Mouse (Mus musculus) stomach, postnatal 0 days (tissue): ENCODE data around the gene Plcl2. TPM values are rescaled to one million over a fixed set of nuclear protein-coding genes. Genes with fewer than 3 reads are reported as not detected.
"Not testable (repeated sequence)": the region's sequence is repeated elsewhere in the genome, so short reads cannot be mapped to it uniquely, and the experiment has no call there.

Experiments
- ATAC-seq: fragments of 200-750 bp; cut with Nextera tagmentation; 2 replicates; pipeline ENCODE4 v1.8.0; 2017; ENCODE audit not compliant: low FRiP score, low TSS enrichment
- DNase-seq: peaks from one replicate; pipeline ENCODE4 v3.0.0-alpha.2; 2016; ENCODE audit warnings: low spot score
- H3K27ac ChIP-seq: fragments of 300-500 bp; sonication (generic); replicated peaks from 2 replicates; pipeline ENCODE4 v1.5.1; 2014; ENCODE audit warnings: mild to moderate bottlenecking, control low read depth
- H3K27me3 ChIP-seq: fragments of 300-500 bp; sonication (generic); 2 replicates; pipeline ENCODE4 v1.6.1; 2014; ENCODE audit warnings: low read length; ENCODE audit not compliant: control insufficient read depth, insufficient read depth
- H3K36me3 ChIP-seq: fragments of 300-500 bp; sonication (generic); 2 replicates; pipeline ENCODE4 v1.6.1; 2014; ENCODE audit warnings: low read length, mixed read lengths; ENCODE audit not compliant: control insufficient read depth, insufficient read depth
- H3K4me1 ChIP-seq: fragments of 300-500 bp; sonication (generic); replicated peaks from 2 replicates; pipeline ENCODE4 v1.6.1; 2014; ENCODE audit warnings: antibody characterized with exemption; ENCODE audit not compliant: control insufficient read depth, insufficient read depth
- H3K4me2 ChIP-seq: fragments of 300-500 bp; sonication (generic); replicated peaks from 2 replicates; pipeline ENCODE4 v1.6.1; 2014; ENCODE audit warnings: low read depth, mild to moderate bottlenecking, control low read depth, moderate library complexity
- H3K4me3 ChIP-seq: fragments of 300-500 bp; sonication (generic); 2 replicates; pipeline ENCODE4 v1.5.1; 2014; ENCODE audit warnings: low read depth, low read length, control low read depth
- H3K9ac ChIP-seq: fragments of 300-500 bp; sonication (generic); 2 replicates; pipeline ENCODE4 v1.6.1; 2014; ENCODE audit warnings: mild to moderate bottlenecking, low read length, control low read depth, mixed read lengths
- H3K9me3 ChIP-seq: fragments of 300-500 bp; sonication (generic); 2 replicates; pipeline ENCODE4 v1.6.1; 2016; ENCODE audit warnings: low read length; ENCODE audit not compliant: control insufficient read depth
- CTCF ChIP-seq: IDR thresholded peaks from 2 replicates; pipeline ENCODE4 v1.5.1; 2016; ENCODE audit warnings: antibody characterized with exemption, low read depth, mild to moderate bottlenecking, moderate library complexity
- EP300 ChIP-seq: optimal IDR thresholded peaks from 2 replicates; pipeline ENCODE3; 2016; ENCODE audit warnings: antibody characterized with exemption
- WGBS: fragments of 180-500 bp; shearing (Covaris S2); extraction: QIAGEN DNeasy Blood & Tissue Kit; methylation state at CpG from one replicate; pipeline ENCODE4 v1.1.7; 2014; 5-methylcytosine and 5-hydroxymethylcytosine counted together
- polyA plus RNA-seq: library from polyadenylated mRNA; unstranded; fragments of >200 nt; fragmentation: Nextera tagmentation; extraction: Ambion mirVana; gene quantifications from 2 replicates; pipeline ENCODE4 v1.2.1, GENCODE M21; 2015

Gene Plcl2
- polyA plus RNA-seq, 1 experiment from 2014 or later, result 2.3 TPM

DNA sequence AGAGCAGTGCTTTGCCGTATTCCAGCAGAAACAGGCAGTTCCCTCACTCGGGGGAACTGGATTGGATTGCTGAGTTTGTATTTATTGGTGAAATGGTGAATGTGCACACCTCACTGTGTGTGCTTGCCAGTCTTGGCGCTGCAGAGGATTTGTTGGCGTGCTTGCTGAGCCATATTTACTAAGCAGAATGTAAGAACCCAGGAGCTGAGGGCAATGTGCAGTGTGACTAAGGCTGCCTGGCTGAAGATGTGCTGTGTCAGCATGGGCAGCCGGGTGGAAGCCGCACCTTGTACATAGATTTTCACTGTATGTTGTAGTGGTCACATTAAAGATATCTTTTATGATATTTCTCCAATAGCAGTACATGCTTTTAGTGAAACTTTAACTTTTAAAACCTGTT, 178.9 kb downstream of the Plcl2 start:
- DNase-seq (no peak), ATAC-seq (no peak)
- H3K4me3 ChIP-seq, result no peak overlapping the region
- 79% methylated on average over 6 of the region's 6 CpGs for WGBS
- no peak overlapping the region for H3K9ac ChIP-seq
- no peak overlapping the region for H3K4me2 ChIP-seq
- H3K36me3 ChIP-seq, result 0 out of 2 replicates have a peak, but pooled peaks cover 3% of the 10 kb centered on the region
- H3K27me3 ChIP-seq, result no peaks in the 10 kb centered on the region
- no peak overlapping the region for H3K27ac ChIP-seq
- H3K4me1 ChIP-seq, result no peaks in the 10 kb centered on the region
- no peaks in the 10 kb centered on the region for H3K9me3 ChIP-seq
- TF ChIP-seq CTCF, result no peak
- TF ChIP-seq EP300, result no peak

DNA sequence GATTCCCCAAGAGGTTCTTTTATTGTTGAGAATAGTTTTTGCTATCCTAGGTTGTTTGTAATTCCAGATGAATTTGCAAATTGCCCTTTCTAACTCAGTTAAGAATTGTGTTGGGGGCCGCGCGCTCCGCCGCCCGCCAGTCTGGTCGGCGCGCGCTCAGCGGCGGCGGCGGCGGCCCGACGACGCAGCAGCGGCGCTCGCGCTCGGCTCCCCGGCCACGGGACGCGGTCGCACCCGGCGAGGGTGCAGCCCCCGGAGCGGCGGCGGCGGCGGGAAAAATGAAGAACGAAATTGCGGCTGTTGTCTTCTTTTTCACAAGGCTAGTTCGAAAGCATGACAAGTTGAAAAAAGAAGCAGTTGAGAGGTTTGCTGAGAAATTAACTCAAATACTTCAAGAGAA, 189.2 kb downstream of the Plcl2 start:
- not testable (repeated sequence) for DNase-seq, H3K27ac ChIP-seq, H3K27me3 ChIP-seq, H3K9ac ChIP-seq, H3K4me2 ChIP-seq, H3K36me3 ChIP-seq, H3K9me3 ChIP-seq, ATAC-seq, H3K4me3 ChIP-seq, H3K4me1 ChIP-seq
- WGBS, result under 1% methylated on average over 26 of the region's 39 CpGs

DNA sequence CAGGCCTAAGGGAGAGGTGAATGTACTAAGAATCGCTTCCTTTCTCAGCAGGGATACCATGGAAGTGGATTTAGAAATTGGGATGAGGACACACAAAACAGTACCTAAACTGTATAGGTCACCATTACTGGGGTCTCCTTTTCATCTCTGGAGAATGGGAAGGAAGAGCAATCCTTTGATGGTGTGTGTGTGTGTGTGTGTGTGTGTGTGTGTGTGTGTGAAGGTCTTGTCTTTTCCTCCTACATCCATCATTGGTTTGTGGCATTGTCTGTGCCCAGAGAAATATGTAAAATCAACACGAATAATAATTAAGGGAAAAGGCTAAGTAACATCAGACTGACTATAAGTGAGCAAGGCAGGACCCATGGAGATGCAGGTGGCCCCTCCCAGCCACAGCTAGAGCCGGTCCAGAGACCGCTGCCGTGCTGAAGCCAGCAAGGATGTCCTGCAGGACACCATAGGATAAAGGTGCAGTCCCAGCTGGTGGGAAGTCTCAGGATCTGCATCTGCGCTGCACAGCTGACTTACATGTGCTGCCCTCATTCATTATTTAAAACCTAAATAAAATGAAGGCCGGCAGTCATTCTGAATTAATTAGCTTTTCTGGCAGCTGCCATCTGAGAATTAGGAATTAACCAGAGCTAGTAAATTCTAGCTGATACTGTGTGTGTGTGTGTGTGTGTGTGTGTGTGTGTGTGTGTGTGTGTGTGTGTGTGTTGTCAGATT, 201.5 kb downstream of the Plcl2 start:
- WGBS, result 65% methylated on average over 7 of the region's 7 CpGs
- DNase-seq, result no peak
- Histone ChIP-seq H3K4me2 (no peak overlapping the region), H3K27ac (no peak overlapping the region), H3K36me3 (no peaks in the 10 kb centered on the region), H3K27me3 (no peaks in the 10 kb centered on the region), H3K9me3 (no peaks in the 10 kb centered on the region), H3K9ac (no peak overlapping the region), H3K4me1 (no peaks in the 10 kb centered on the region), H3K4me3 (no peak overlapping the region)
- no peak for ATAC-seq
- no peak for TF ChIP-seq CTCF
- TF ChIP-seq EP300, result no peak

DNA sequence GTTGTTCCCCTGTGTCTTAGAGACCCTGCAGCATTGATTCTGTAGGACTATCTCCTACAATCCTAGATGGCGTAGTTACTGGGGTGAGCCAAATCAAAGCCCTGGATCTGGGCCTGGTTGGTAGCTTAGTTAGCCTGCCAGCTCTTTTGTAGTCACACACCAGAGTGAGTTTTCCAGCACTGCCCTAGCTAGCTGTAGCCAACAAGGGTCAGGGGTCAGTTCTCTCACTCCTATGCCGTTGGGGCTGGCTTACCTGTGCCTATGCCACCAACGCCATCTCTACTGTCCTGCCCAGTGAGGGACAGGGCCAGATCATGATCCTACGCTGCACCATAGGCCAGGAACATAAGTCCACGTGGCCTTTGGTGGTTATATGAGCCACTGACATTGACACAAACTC, 208.4 kb downstream of the Plcl2 start:
- Histone ChIP-seq H3K9ac (no peak overlapping the region), H3K9me3 (no peaks in the 10 kb centered on the region), H3K4me1 (no peaks in the 10 kb centered on the region), H3K4me3 (no peak overlapping the region), H3K27me3 (no peaks in the 10 kb centered on the region), H3K27ac (no peak overlapping the region), H3K4me2 (no peak overlapping the region), H3K36me3 (no peaks in the 10 kb centered on the region)
- no peak for TF ChIP-seq CTCF
- WGBS, result 81% methylated on average over 5 of the region's 5 CpGs
- DNase-seq, result no peak
- no peak for ATAC-seq

DNA sequence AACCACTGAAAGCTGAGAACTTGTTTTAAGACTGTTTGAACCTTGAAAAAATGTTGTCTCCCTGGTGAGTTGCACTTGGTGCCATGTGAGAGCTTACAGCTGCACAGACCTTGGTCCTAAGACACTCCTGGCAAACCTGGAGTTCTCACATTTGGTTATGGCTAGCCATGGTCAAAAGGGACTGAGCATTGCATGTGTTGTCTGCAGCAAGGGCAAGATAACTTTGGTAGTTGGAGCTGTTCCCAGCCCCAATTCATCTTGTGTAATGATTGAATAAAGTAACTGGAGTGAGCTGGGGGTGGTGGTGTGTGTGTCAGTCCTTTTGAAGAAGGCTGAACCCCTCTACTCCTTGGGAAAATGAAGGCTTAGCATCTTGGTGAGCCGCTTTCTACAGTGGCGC, 215.2 kb downstream of the Plcl2 start:
- Histone ChIP-seq H3K9me3 (no peaks in the 10 kb centered on the region), H3K4me2 (no peak overlapping the region), H3K27me3 (no peaks in the 10 kb centered on the region), H3K4me3 (no peak overlapping the region), H3K36me3 (no peaks in the 10 kb centered on the region), H3K4me1 (no peaks in the 10 kb centered on the region), H3K9ac (no peak overlapping the region), H3K27ac (no peak overlapping the region)
- ATAC-seq (no peak), DNase-seq (no peak)
- WGBS, result 96% methylated on average over 2 of the region's 2 CpGs
- TF ChIP-seq CTCF (no peak), EP300 (no peak)

DNA sequence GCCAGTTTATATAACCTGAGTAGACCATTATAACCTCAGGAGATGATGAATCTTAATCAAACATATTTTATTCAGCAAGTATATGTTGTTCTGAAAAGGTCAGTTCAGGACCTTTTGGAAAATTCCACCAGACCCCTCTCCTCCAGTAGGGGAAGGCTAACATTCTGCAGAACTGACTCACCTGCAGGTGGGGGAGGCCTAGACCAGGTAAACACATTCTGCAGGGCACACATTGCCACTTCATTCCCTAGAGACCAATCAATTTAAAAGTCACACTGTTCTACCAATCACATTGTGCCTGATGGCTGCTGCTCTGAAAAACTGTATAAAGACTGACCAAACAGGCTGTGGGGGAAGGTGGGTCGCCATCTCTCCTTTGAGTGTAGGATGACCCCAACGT, 217.1 kb downstream of the Plcl2 start:
- H3K4me2 ChIP-seq, result no peak overlapping the region
- H3K27me3 ChIP-seq, result no peaks in the 10 kb centered on the region
- TF ChIP-seq CTCF (no peak), EP300 (no peak)
- H3K36me3 ChIP-seq, result no peaks in the 10 kb centered on the region
- no peak overlapping the region for H3K27ac ChIP-seq
- whole genome bisulfite sequencing, result 69% methylated on average over 2 of the region's 2 CpGs
- no peaks in the 10 kb centered on the region for H3K9me3 ChIP-seq
- H3K4me3 ChIP-seq, result no peak overlapping the region
- H3K9ac ChIP-seq, result no peak overlapping the region
- ATAC-seq (no peak), DNase-seq (no peak)
- H3K4me1 ChIP-seq, result no peaks in the 10 kb centered on the region
